Mouse (Mus musculus) hindbrain, embryonic 11.5 days (tissue): ENCODE measurements around the gene H2-Aa. TPM values are rescaled to one million over a fixed set of nuclear protein-coding genes. Genes with fewer than 3 reads are reported as not detected.

ENCODE experiments used
- ATAC-seq: fragments of 200-750 bp; cut with Nextera tagmentation; 2 replicates; pipeline ENCODE4 v1.8.0; 2017; ENCODE audit warnings: mild to moderate bottlenecking, moderate TSS enrichment, moderate library complexity; ENCODE audit not compliant: low FRiP score
- DNase-seq: peaks from one replicate; pipeline ENCODE4 v3.0.0-alpha.2; 2015; ENCODE audit warnings: low spot score
- H3K27ac ChIP-seq: fragments of 300-500 bp; sonication (generic); 2 replicates; pipeline ENCODE4 v1.5.1; 2014; ENCODE audit warnings: mild to moderate bottlenecking, low read depth, low read length
- H3K27me3 ChIP-seq: fragments of 300-500 bp; sonication (generic); 2 replicates; pipeline ENCODE4 v1.6.1; 2014; ENCODE audit warnings: mild to moderate bottlenecking, low read length, moderate library complexity, mixed read lengths; ENCODE audit not compliant: control insufficient read depth, insufficient read depth
- H3K36me3 ChIP-seq: fragments of 300-500 bp; sonication (generic); 2 replicates; pipeline ENCODE4 v1.6.1; 2014; ENCODE audit warnings: mild to moderate bottlenecking, low read length, moderate library complexity, mixed read lengths; ENCODE audit not compliant: control insufficient read depth, insufficient read depth
- H3K4me1 ChIP-seq: fragments of 300-500 bp; sonication (generic); replicated peaks from 2 replicates; pipeline ENCODE4 v1.6.1; 2014; ENCODE audit warnings: low read length, mixed read lengths; ENCODE audit not compliant: control insufficient read depth, insufficient read depth
- H3K4me2 ChIP-seq: fragments of 300-500 bp; sonication (generic); replicated peaks from 2 replicates; pipeline ENCODE4 v1.6.1; 2014; ENCODE audit warnings: mild to moderate bottlenecking, low read depth, low read length
- H3K4me3 ChIP-seq: fragments of 300-500 bp; sonication (generic); 2 replicates; pipeline ENCODE4 v1.5.1; 2014; ENCODE audit warnings: low read depth, low read length
- H3K9ac ChIP-seq: fragments of 300-500 bp; sonication (generic); 2 replicates; pipeline ENCODE4 v1.6.1; 2014; ENCODE audit warnings: low read depth, low read length
- H3K9me3 ChIP-seq: fragments of 300-500 bp; sonication (generic); 2 replicates; pipeline ENCODE4 v1.6.1; 2016; ENCODE audit warnings: low read length; ENCODE audit not compliant: control insufficient read depth
- WGBS: fragments of 180-500 bp; shearing (Covaris S2); extraction: QIAGEN DNeasy Blood & Tissue Kit; methylation state at CpG from one replicate; pipeline ENCODE4 v1.1.7; 2014; 5-methylcytosine and 5-hydroxymethylcytosine counted together
- polyA plus RNA-seq: library from polyadenylated mRNA; unstranded; fragments of >200 nt; fragmentation: Nextera tagmentation; extraction: Ambion mirVana; gene quantifications from 2 replicates; pipeline ENCODE4 v1.2.1, GENCODE M21; 2014

The H2-Aa gene
- not detected in 2 replicates for polyA plus RNA-seq

DNA sequence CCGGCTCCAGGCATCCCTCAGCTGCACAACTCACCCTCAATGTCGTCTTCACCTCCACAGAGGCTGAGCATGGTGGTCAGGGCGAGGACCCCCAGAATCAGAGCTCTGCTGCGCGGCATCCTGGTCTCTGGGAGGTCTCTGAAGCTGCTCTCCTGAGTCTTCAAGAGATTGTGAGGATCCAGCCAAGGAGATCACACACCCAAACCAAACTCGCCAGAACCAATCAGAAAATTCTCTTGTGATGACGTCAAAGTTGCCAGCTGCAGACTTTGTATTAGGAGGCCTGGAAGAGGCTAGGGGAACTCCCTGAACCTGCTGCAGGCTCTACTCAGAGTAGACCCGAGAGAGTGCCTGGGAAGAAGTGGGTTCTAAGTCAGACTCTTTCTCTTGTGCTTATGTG is at the start of gene H2-Aa:
Gene H2-Aa, minus strand, starts transcription at position 176 of the 400 bp plus-strand sequence.
- DNase-seq (peak; percentile 67), ATAC-seq (no peak)
- Histone ChIP-seq H3K9ac (no peak within 1 kb of the TSS), H3K36me3 (no peaks in the 10 kb centered on the region), H3K4me1 (no peaks in the 10 kb centered on the region), H3K27me3 (no peaks in the 10 kb centered on the region), H3K4me2 (no peak within 1 kb of the TSS), H3K27ac (no peak within 1 kb of the TSS), H3K9me3 (no peaks in the 10 kb centered on the region), H3K4me3 (no peak within 1 kb of the TSS)
- WGBS, result 15% methylated on average over 8 of the region's 8 CpGs

DNA sequence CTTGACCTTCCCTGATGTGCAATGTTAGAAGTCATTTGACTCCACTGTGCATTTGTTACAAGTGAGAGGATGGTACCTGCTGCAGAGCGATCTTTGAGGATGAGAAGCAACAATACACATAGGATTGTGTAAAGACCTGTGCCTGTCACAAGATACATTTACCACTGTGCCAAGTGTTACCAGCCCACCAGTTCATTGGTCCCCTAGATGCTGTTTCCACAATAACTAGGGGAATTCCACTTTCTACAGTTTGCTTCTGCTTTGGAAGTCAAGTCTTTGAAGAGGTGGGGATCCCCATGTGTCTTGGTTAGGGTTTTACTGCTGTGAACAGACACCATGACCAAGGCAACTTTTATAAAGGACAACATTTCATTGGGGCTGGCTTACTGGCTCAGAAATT is 43.6 kb upstream of the H2-Aa start:
- Histone ChIP-seq H3K27me3 (no peaks in the 10 kb centered on the region), H3K4me2 (no peak overlapping the region), H3K9ac (no peak overlapping the region), H3K4me3 (no peak overlapping the region), H3K9me3 (no peaks in the 10 kb centered on the region), H3K36me3 (no peaks in the 10 kb centered on the region), H3K4me1 (no peaks in the 10 kb centered on the region), H3K27ac (no peak overlapping the region)
- 93% methylated on average over 1 of the region's 1 CpGs for WGBS
- DNase-seq (no peak), ATAC-seq (no peak)

DNA sequence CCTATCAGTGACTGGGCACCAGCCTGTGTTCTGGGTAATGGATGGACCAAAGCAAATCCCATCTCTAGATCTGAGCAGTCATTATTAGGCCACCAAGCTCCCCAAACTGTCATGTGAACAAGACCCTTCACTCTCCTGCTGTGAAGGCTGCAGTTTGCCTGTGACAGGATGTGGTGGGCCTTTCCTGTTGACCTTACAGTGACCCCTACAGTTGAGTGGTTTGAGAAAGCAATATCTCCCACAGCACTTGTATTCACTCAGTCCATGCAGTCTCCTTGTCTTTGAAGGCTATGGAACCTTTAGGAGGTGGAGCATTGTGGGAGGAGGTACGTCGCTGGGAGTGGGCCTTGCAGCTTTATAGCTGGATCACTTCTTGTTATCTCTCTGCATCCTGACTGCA is 42.2 kb upstream of the H2-Aa start:
- Histone ChIP-seq H3K27ac (no peak overlapping the region), H3K4me1 (no peaks in the 10 kb centered on the region), H3K36me3 (no peaks in the 10 kb centered on the region), H3K9me3 (no peaks in the 10 kb centered on the region), H3K9ac (no peak overlapping the region), H3K4me2 (no peak overlapping the region), H3K27me3 (no peaks in the 10 kb centered on the region), H3K4me3 (no peak overlapping the region)
- ATAC-seq (no peak), DNase-seq (no peak)
- WGBS, result 73% methylated on average over 2 of the region's 2 CpGs

- no peak for DNase-seq
- no peak overlapping the region for H3K9ac ChIP-seq
- H3K4me3 ChIP-seq, result no peak overlapping the region
- H3K4me1 ChIP-seq, result no peaks in the 10 kb centered on the region
- no peak for ATAC-seq
- H3K4me2 ChIP-seq, result no peak overlapping the region
- no peaks in the 10 kb centered on the region for H3K36me3 ChIP-seq
- H3K9me3 ChIP-seq, result no peaks in the 10 kb centered on the region
- H3K27me3 ChIP-seq, result no peaks in the 10 kb centered on the region
- H3K27ac ChIP-seq, result no peak overlapping the region
- WGBS, result 74% methylated on average over 3 of the region's 3 CpGs
These were observed 38.8 kb upstream of the H2-Aa start for GRCm38 (mm10) chr17:34326373-34326772.

- WGBS, result 58% methylated on average over 4 of the region's 4 CpGs
- Histone ChIP-seq H3K27ac (no peak within 1 kb of the TSS), H3K36me3 (no peaks in the 10 kb centered on the region), H3K4me3 (no peak within 1 kb of the TSS), H3K27me3 (no peaks in the 10 kb centered on the region), H3K4me1 (no peaks in the 10 kb centered on the region), H3K9me3 (no peaks in the 10 kb centered on the region), H3K9ac (no peak within 1 kb of the TSS), H3K4me2 (no peak within 1 kb of the TSS)
- DNase-seq, result no peak
- no peak for ATAC-seq
These were observed 37.8 kb upstream of the H2-Aa start, which contains the start of gene H2-Eb2 for GRCm38 (mm10) chr17:34325436-34325835. Gene H2-Eb2, plus strand, starts transcription at chr17:34325665.

GRCm38 (mm10) chr17:34317275-34317674 is 29.7 kb upstream of the H2-Aa start:
- H3K9ac ChIP-seq, result no peak overlapping the region
- no peaks in the 10 kb centered on the region for H3K36me3 ChIP-seq
- H3K9me3 ChIP-seq, result no peaks in the 10 kb centered on the region
- no peak overlapping the region for H3K4me3 ChIP-seq
- WGBS, result 45% methylated on average over 2 of the region's 2 CpGs
- ATAC-seq (no peak), DNase-seq (no peak)
- no peak overlapping the region for H3K4me2 ChIP-seq
- no peak overlapping the region for H3K27ac ChIP-seq
- no peaks in the 10 kb centered on the region for H3K4me1 ChIP-seq
- no peaks in the 10 kb centered on the region for H3K27me3 ChIP-seq

GRCm38 (mm10) chr17:34316697-34317096 is 29.1 kb upstream of the H2-Aa start:
- no peaks in the 10 kb centered on the region for H3K4me1 ChIP-seq
- no peaks in the 10 kb centered on the region for H3K27me3 ChIP-seq
- DNase-seq (no peak), ATAC-seq (no peak)
- WGBS, result 73% methylated on average over 2 of the region's 2 CpGs
- H3K4me2 ChIP-seq, result no peak overlapping the region
- H3K4me3 ChIP-seq, result no peak overlapping the region
- no peak overlapping the region for H3K27ac ChIP-seq
- no peaks in the 10 kb centered on the region for H3K36me3 ChIP-seq
- H3K9me3 ChIP-seq, result no peaks in the 10 kb centered on the region
- H3K9ac ChIP-seq, result no peak overlapping the region

DNA sequence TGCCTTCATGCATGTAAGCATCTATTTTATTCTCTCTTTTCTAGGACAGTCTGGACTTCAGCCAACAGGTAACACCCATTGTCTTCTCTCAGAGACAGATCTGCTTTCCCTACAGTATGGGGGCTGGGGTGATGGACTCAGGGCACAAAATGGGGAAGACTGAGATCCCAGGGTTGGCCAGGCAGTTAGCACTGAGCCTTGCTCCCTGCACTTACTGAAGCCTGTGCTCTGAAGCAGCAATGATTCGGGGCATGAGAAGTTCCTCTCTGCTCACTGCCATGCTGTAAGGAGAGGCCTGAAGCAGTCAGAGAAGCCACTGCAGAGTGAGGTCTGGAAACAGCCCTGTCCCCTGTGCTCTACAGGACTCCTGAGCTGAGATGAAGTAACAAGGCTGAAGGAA is 27.9 kb upstream of the H2-Aa start:
- no peak overlapping the region for H3K4me2 ChIP-seq
- no peaks in the 10 kb centered on the region for H3K9me3 ChIP-seq
- H3K9ac ChIP-seq, result no peak overlapping the region
- ATAC-seq (no peak), DNase-seq (no peak)
- no peak overlapping the region for H3K4me3 ChIP-seq
- no peak overlapping the region for H3K27ac ChIP-seq
- H3K36me3 ChIP-seq, result no peaks in the 10 kb centered on the region
- no peaks in the 10 kb centered on the region for H3K27me3 ChIP-seq
- no peaks in the 10 kb centered on the region for H3K4me1 ChIP-seq
- 89% methylated on average over 1 of the region's 1 CpGs for WGBS

DNA sequence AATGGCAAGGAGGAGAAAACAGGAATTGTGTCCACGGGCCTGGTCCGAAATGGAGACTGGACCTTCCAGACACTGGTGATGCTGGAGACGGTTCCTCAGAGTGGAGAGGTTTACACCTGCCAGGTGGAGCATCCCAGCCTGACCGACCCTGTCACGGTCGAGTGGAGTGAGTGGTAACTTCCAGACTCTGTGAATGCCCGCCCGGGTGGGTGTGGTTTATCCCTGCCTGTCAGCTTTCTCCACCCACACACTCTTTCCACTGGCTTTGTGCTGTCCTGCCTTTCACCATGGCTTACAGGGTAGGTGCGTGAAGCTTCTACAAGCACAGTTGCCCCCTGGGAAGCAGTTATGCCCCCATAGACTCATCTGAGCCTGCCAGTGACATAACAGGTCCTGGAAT is 26.7 kb upstream of the H2-Aa start:
- 66% methylated on average over 9 of the region's 9 CpGs for WGBS
- 0 out of 2 replicates have a peak, but pooled peaks cover under 1% of the 10 kb centered on the region for H3K4me1 ChIP-seq
- no peaks in the 10 kb centered on the region for H3K36me3 ChIP-seq
- no peak overlapping the region for H3K4me2 ChIP-seq
- DNase-seq (no peak), ATAC-seq (no peak)
- H3K27ac ChIP-seq, result no peak overlapping the region
- H3K9me3 ChIP-seq, result no peaks in the 10 kb centered on the region
- H3K4me3 ChIP-seq, result no peak overlapping the region
- no peaks in the 10 kb centered on the region for H3K27me3 ChIP-seq
- H3K9ac ChIP-seq, result no peak overlapping the region
